Mouse (Mus musculus) heart, adult 18-20 months (tissue): ENCODE measurements at regions not wholly inside any gene's neighbourhood (a gene's known extent, or its start where the extent isn't known, plus 50 kb on each side); places are given as distances from the start of the nearest gene placed in this dataset.
"Not testable (repeated sequence)": the region's sequence is repeated elsewhere in the genome, so short reads cannot be mapped to it uniquely, and the experiment has no call there.

Source experiments
- DNase-seq, 2 experiments: peaks; one replicate each; pipeline ENCODE4 v3.0.0; 2021 to 2022; ENCODE audit warnings: mixed read lengths in 1 of 2

DNA sequence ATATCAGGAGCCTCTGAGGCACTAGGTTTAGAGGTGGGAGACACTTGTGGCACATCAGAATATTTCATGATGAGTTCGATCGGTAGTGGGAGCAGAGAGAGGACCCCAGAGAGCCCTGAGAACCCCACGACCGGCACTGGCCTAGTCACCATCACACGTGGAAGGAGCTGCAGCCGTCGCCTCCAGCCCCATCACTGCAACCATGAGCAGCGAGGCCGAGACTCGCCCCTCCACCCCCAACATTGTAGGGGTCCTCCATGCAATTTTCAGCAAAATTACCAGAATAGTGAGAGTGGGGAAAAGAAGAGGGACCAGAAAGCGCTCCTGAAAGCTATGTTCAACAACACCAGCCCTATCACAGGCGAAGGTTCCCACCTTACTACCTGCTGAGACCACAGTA lies 297.0 kb downstream of the Edem1 start:
- DNase-seq = no peak

DNA sequence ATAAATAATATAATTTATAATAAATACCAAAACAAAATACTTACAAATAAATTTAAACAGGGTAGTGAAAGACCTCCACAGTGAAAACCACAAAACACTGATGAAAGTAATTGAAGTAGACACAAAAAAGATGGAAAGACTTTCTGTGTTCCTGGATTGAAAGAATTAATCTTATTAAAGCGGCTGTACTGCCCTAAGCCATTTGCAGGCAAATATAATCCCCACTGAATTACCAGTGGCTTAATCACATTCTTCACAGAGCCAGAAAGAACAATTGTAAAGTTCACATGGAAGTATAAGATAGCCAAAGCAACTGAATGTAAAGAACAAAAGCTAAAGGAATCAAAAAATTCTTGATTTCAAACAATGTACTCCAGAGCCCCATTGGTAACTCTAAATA lies 298.8 kb downstream of the Edem1 start:
- DNase-seq = no peak

DNA sequence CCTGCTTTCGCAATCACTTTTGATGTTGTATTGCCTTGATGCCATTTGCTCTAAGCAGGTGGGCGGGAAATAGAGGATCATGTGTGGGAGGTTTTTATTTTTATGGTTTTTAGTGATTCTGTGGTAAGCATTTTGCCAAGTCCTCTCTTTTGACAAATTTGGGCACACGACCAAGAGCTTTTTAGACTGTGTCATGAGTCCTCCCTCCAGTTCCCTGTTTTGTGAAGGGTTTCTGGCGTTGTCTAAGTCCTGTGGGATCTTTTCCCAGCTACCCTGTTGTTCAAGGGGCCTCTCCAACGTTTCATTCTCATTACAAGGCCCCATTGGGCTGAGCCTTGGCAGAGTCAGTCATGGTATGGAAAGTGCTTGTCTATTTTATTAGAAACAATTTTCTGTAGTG lies 317.7 kb downstream of the Edem1 start:
- no peak for DNase-seq

DNA sequence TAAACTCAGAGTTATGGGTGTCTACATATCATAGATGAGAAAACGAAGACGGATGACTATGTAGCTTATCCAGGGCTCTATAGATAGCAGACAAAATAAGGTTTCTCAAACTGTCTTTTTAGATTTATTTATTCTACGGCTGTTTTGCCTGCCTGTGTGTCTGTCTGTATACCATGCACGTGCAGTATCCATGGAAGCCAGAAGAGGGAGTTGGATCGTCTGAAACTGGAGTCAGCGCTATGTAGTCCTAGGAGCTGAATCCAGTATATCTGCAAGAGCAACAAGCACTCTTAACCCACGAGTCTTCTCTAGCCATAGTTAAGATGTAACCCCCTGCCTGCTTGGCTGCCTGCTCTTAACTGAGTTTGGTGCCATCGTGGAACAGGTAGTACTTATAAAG lies 320.6 kb downstream of the Edem1 start:
- no peak for DNase-seq

DNA sequence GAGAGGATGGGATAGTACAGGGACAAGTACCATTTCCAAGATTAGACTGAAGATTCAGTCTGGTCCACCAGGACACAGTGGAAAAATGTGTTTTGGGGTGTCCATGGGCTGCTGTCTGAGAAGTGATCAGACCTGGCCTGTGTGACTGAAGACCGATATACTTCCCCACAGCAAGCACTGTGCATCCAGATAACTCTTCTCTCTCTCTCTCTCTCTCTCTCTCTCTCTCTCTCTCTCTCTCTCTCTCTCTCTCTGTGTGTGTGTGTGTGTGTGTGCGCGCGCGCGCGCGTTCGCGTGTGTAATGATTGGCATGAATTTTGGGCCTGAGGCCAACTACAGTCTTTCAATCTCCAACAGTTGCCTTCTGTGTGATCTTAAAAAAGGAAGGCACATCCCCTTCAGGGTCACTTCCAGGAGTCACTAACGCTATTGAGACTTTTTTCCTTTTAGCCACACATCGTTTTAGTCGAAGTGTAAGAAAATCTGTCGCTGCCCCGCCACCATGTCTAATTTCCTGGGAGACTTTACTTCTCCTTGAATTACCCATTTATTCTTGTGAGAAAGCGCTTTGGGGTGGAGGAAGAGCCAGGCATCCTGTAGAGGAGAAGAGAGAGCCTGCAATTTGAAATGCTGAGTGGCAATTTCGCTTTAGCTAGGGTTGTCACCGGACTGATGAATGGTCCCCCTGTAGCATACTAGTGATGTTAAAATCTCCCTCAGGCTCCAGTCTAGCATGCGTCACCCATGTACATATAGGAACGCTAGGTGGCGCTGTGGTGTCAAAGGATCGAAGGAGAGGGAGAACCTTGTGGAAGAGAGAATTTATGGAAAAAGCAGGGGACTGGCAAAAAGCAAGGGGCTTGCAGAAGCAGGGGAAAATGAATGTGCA lies 321.8 kb downstream of the Edem1 start:
- DNase-seq = peak; percentile 45 to 72

DNA sequence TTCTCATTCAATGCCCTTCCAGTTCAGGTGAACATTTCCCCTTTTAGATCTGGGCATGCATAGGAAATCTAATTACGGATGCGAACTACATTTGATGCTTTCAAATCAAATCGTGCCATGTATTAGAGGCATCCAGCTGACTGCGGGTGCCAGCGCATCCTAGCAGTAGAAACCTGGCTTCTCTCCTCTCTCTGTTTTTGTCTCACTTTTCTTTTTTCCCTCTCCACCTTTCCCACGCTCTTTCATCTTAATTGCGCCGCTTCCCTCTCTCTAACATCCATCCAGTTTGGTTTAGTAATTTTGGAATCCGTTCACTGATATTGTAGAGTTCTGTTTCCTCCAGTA lies 322.4 kb downstream of the Edem1 start:
- no peak for DNase-seq

DNA sequence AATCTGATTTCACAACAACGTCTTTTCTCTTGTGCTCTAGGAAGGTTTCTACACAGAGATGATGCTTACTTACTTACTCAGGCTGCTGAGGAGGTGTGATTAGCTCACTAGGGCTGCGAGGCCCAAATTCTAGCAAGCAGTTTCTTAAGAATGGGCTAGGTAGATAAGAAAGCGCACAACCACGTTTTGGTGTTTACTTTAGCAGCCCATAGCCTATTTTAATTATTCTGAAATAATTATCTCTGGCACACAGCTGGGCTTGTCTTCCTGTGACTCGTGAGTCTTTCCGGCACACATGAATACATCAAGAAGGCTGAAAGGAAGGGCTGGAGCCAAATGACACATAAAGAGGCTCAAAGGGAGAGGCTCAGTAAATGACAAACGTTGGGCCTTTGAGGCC lies 325.2 kb downstream of the Edem1 start:
- peak; percentile 8 to 20 for DNase-seq

DNA sequence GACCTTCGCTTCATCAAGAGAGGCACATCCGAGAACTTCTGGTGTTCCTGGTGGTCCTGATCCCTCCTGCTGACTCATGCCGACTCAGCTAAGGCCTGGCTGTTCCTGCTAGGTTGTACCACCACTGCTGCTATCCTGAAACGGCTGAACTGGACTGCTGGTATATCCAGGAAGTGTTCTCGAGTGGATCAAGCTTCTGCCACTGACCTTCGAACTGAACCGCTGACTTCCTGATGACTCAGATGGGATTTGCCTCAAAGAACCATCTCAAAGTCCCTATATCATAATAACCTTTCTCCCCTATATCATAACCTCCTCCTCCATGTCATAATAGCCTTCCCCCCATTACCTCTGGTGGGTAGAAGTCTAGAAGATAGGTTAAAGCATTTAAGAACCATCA lies 331.1 kb downstream of the Edem1 start:
- DNase-seq = no peak

DNA sequence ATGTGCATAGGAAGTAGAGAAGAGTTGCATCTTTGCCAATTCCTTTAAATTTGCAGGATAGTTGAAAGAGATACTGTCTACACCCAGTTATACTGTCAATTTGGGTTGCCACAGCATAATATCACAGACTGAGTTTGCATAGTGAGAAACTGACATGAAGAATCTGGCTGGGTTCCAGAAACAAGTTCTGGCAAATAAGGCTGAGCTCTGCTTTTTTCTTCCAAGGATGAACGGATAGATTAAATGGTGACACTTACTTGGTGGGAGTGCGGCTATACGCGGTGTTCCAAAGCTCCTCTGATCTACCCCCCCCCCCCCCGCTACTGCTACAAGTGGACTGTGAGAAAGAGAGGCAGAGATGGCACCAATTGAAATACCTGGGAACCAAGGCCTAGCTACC lies 339.0 kb downstream of the Edem1 start:
- DNase-seq = no peak

DNA sequence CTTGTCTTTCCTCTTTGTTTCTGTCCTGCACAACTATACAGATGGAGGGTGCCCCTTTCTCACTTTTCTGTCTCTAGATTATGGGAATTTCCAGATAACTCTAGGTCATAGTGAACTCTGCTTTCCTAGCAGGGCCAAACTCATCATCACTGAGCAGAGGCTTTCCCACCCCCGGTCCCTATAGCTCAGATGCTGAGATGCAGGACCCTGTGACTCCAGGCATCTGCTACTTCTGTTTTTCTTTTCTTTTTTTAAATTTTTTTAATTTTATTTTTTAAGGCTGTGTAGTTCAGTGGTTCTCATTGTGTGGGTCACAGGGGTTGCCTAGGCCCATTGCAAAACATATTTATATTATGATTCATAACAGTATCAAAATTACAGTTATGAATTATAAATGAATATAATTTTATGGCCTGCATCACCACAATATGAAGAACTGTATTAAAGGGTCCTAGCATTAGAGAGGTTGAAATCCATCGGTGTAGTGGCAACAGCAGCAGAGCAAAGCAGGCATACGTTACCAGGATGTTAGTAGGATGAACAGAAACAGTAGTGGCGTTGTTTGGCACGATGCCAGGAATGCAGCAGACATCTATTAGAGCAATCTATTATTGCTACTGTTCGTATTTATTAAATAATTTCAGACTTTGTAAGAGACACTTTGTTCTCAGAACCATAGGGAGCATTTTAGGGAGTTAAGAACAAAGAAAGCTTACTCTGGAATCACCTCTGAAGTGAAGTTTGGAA lies 343.8 kb downstream of the Edem1 start:
- no peak for DNase-seq

DNA sequence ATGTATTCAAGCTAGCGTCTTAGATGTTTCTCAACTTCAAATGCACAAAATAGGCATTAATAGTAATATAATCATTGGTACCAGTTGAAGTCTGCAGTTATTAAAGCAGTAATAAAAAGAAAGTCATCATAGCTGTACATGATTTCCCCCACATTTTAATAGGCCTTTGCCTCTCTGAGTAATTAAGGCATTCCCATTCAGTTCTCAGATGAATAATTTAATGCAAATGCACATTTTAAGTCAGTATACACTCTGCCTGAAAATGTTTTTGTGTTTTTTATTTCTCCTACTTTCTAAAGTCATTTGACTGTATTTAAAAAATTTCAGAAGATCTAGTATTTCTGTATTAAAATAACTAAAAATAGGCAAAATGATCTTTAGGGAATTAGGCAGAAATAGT lies 344.6 kb downstream of the Edem1 start:
- DNase-seq = no peak

DNA sequence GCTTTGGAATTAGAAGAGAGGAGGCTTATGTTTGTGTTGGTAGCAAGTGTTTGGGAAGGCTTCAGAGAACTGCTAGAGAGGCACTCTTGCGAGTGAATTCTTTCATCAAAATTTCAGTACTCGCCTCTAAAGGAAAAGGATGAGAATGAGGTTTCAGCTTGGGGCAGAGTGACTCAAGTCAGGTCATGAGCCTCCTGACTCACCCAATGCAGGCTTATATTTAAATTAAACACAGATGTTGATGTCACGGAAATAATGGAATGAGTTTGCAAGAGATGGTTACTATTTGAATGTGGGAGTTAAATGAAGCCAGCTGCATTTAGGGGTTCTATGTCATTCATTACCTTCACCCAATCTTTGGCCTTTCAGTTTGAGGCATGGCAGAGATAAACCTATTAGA lies 348.4 kb downstream of the Edem1 start:
- no peak for DNase-seq

DNA sequence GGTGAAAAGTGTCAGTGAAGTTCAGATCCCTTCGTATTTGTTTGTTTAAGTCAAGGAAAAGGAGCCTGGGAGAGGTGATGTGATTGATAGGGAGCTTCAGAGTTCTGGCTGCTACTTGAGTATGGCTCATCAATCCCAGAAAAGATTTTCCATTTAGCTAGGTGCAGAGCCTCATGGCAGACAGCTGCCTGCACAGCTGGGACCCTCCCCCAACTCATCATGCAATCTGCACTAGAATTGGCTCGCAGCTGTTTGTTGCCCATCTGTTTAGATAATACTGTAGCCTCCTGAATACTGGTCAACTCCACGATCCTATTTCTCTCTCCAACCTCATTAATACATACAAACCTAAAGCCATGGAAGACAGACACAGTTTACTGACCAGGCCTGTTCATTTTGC lies 354.4 kb downstream of the Edem1 start:
- DNase-seq = no peak

DNA sequence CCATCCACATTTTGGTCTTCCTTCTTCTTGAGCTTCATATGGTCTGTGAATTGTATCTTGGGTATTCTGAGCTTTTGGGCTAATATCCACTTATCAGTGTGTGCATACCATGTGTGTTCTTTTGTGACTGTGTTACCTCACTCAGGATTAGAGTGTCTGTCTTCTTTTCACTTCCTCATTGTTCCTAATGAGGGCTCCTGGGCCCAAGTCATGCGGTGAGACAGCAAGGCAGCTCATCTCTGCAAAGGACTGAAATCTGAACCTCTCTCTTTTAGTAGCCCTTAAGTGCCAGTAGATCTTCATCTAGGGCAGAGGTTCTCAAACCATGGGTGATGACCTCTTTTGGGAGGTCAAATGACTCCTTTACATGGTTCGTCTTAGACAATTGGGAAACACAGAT lies 364.6 kb downstream of the Edem1 start:
- DNase-seq = not testable (repeated sequence)

DNA sequence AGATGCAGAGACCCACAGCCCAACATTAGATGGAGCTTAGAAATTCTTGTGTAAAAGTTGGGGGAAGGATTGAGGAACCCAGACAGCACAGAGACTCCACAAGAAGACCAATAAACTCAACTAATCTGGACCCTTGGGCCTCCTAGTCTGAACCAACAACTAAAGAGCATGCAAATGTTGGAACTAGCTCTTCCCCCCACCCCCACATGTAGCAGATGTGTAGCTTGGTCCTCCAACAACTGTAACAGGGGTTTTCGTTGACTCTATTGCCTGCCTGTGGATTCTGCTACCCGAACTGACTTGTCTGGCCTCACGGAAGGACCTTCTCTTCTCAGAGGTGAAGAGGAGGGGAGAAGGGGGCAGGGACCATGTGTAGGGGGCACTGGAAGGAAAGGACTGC lies 365.2 kb downstream of the Edem1 start:
- DNase-seq = no peak

DNA sequence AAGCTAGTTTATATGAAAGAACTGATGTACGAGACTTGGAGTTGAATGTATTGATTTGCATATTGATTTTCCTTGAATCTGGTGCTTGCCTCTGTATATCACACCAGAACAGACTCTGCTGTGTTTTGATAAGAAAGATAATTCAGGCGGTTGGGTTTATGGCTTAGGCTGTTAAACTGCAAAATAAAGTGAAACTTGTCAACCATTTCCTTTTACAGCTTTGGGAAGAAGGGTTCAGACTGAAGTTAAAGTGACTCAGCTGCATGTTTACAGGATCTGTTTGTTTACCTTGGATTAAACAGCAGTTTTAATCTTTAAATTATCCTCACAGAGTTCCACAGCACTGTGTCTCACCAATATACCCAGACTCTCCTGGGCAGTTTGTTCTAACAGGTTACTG lies 381.3 kb downstream of the Edem1 start:
- DNase-seq = no peak

DNA sequence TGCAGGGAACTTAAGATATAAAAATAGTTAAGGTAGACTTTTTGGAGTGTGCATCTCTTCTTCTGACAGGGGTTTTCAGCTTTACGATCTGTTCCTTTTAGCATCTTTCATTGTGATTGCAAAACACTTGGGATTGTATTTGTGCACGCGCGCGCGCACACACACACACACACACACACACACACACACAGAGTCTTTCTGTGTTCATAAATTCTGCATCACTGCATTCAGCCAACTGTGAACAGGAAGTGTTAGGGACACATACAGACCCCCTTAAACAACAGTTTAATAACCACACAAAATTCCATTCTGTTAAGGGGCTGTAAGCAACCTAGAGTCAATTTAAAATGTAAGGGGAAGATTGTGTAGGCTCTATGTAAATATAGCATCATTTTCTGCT lies 401.9 kb downstream of the Edem1 start:
- no peak for DNase-seq

DNA sequence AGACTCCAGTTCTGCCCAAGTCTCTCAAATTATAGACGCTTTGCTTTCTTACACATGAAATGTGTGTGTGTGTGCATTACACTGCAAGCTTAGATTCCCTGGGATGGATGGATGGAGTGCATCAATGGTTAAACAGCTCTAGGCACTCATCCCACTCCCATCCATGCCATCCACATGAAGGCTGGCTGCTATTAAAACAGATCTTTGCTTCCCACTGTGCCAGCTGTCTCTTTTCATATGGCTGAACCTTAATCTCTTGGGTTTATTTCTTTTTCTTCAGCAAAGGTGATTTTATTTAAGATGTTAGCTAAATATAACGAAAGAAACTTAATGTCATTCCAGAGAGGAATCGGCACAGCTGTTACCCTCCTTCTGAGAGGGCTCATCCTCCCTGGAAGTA lies 405.0 kb downstream of the Edem1 start:
- no peak for DNase-seq

DNA sequence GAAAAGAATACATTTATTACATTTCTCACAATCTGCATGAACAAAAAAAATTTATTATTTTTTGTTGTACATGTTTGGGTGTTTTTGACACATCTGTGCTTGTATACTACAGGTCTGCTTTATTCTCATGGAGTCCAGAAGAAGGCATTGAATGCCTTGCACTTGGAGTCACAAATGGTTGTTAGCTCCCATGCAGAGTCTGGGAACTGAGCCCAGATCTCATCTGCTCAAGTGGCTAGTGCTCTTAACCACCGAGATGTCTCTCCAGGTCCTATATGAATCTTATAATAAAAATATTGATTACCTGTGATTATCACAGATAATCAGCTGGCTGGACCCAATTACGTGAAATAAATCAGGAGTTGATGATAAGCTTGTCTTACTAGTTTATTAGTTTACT lies 417.2 kb downstream of the Edem1 start:
- DNase-seq = no peak

DNA sequence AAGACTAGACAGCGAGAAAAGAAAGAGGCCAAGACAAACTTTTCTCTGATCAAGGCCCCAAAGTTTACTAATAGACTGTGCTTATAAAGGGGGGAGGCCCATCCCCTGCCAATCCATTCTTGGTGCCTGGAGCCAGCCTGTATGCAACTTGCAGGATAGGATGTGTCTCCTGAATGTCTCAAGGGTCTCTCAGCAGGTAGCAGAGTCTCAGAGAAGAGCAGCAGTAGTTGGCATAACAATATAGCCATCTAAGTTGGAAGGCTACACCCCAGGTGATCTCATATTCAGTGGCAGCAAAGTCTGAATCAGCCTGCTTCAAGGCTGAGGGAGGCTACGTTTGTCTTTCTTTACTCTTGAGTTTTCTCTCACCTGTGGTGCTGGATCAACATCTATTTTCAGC lies 418.1 kb downstream of the Edem1 start:
- DNase-seq = not testable (repeated sequence)
